Mouse (Mus musculus) retina, postnatal 1 day (tissue): ENCODE measurements around the gene Atp2c2.

Source experiments
- DNase-seq: peaks from one replicate; pipeline ENCODE4 v3.0.0-alpha.2; 2012

Gene Atp2c2

DNA sequence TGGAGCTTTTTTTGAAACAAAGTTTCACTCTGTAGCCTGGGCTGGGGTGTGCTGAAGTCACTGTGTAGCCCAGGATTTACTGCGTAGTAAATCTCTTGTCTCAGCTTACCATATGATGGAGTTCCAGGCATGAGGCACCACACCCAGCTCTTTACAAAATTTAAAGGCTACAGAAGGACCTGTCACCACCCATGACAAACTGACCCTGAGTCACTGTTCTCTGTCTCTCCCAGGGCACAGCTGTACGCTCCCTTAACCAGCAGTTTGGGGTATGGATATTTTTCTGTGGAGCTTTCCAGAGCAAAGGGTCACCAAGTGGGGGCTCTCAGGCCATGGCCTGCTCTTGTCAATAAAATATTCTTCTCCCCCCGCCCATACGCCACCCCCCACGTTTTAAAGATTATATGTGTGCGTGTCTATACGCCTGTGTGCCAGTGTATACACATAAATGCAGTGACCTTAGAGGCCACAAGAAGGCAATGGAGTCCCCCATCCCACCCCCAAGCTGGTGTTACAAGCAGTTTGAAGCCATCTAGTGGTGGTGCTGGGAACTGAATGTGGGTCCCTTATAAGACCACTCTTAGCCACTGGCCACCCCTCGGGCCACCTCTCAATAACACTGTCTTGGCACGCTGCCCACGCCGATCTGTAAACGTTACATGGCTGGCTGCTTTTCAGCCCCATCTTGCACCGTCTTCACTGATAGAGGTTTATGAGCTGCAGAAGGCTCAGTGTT lies 43.6 kb downstream of the Atp2c2 start:
- peak; percentile 87 for DNase-seq

DNA sequence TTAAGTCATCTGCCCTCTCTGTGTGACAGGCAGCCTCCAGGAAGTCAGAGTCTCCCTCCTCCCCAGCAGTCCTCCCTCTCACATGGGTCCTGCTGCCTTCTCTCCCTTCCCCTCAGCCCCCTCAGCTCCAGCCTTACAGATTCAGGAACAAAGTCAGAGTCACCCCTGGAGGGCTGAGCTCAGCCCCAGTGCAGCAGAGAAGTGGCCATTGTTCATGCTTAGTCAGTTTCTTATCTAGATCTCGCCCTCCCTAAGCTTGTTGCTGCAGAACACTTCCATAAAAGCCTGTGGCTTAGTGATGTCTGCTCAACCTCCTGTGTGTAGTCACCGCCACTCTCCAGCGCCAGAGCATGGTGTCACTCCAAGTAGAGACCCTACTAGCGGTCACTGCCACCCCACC lies 44.8 kb downstream of the Atp2c2 start:
- no peak for DNase-seq

DNA sequence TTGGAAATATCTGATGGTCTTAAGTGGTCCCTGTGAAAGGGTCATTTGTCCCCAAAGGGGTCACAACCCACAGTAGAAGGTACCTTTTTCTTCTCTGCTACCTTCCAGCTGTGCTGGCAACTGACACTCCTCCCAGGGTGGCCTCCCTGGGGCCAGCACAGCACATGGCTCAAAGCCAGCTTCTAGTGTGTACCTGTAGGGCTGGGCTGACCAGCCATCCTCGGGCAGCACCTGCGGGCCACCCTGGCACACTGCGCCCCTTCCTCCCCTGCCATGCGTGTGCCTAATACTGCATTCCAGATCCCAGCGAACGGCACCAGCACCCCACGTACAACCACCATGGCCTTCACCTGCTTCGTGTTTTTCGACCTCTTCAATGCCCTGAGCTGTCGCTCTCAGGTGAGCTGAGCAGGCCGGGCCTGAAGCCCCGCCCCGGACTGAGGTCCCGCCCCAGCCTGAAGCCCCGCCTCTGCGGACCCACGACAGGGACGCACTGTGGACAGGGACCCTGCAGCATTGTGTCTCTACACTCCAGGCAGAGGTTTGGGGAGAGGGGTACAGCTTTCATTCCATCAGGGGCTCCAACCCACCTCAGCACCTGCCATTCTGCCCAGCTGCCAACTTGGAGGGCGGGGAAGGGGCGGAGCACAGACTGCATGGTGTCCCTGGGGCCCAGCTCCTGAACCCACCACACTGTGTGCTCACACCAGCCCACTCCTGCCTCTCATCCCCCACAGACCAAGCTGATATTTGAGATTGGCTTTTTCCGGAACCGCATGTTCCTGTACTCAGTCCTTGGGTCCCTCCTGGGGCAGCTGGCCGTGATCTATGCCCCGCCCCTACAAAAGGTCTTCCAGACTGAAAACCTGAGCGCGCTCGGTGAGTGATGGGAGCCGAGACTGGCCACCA lies 55.7 kb downstream of the Atp2c2 start:
- DNase-seq, result peak; percentile 22

DNA sequence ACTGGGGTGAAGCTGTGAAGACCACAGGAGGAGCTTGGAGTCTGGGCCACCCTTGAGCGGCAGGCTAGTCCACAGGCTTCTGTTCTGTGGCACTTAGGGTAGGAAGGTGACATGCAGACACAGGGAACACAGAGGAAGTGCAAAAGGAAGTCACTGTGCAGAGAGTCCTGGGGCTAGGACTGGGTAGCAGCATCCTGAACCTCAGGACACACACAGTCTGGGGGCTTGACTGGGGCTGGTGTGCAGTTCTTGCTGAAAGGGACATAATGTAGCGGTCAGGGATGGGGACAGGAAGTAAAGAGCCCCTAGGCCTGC lies 56.3 kb downstream of the Atp2c2 start:
- DNase-seq, result no peak

DNA sequence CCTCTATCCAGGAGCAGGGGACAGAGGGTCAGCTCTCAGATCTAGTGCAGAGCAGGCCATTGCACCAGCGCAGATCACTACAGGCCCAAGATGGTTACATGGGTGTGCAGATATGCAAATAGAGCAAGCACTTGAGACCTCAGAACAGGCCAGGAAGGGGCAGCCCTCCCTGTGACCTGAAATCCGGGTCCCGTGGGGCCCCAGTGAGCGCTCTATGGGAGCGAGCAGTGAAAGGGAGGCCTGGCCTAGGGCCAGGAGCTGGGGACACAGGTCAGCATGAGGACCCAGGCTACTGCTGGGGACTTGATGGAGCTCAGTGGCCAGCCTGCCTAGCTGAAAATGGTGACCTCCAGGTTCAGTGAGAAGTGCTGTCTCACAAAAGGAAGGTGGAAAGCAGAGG lies 56.7 kb downstream of the Atp2c2 start:
- peak; percentile 54 for DNase-seq

DNA sequence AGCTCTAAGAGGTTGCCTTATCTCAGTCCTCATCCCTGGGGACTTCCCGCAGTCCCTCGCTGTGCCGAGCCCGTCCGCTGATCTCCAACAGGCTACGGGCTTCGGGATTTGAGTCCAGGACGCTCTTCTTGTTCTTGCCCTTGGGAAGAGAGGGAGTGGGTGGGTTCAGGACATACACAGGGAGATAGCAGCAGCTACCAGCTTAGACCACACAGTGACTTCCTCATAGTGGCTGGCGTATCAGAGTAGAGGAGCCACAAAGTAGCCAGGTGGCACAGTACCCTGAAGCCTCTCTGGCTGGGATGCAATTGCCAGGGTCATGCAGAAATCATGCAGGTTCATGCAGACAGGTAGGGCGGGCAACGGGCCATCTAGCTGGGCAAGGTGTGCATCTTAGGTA lies 61.9 kb downstream of the Atp2c2 start:
- DNase-seq, result no peak

DNA sequence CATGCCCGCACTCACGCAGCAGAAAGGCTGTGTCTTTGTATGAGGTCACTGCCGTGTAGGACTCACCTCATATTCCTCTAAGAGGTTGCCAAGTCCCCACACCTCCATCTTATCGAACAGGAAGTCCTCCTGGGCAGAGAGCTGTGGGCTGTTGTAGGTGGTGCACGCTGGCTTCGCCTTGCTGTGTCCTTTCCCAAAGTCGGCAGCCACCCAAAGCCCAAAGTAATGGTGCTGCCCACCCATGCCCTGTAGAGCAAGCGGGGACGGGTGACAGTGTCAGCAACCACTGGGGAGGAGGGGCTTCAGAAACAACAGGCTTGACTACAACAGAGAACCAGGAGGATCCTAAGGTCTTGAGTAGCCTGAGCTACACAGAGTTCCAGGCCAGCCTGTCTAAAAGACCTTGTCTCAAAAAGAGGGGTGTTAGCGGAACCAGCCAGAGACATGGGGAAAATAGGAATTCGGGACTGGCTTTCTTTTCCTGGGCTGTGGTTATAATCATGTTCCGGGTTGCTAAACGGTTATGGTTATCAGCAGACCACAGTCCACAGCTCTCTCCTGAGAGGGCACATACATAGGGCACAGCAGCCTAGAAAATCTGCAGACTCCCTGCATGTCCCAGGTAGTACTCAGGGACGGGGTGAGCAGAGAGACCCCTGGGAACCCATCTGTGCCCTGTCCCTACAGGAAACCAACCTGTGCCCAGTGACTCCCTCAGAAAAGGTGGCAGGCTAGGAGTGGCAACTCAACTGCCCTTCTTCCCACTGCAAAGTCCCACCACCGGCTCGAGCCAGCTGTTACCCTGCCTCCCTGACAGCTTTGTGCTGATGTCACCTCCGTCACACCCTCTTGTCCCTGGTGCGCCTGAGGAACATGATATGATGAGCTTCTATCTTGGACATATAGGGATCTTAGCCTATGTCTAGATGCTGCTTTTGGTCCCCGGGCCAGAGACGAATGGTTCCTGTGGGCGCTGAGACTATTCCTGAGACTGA lies 62.7 kb downstream of the Atp2c2 start:
- no peak for DNase-seq

DNA sequence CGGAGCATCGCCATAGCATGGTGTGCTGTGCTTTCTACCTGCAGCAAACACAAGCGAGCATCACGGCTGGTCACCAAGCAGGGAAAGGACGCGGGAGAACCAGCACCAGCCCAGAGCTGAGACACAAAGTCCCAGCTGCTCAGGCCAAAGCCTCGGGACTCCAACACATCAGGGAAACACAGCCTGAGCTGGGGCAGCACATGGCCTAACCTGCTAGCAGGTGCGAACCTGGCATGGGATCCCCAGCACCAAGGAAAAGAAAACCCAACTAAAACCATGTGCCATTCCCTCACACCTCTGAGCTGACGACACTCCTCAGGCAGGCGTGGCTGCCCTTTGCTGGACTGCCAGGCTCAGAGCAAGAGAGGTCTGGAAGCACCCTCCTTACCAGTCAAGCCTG lies 65.5 kb downstream of the Atp2c2 start:
- DNase-seq, result no peak

DNA sequence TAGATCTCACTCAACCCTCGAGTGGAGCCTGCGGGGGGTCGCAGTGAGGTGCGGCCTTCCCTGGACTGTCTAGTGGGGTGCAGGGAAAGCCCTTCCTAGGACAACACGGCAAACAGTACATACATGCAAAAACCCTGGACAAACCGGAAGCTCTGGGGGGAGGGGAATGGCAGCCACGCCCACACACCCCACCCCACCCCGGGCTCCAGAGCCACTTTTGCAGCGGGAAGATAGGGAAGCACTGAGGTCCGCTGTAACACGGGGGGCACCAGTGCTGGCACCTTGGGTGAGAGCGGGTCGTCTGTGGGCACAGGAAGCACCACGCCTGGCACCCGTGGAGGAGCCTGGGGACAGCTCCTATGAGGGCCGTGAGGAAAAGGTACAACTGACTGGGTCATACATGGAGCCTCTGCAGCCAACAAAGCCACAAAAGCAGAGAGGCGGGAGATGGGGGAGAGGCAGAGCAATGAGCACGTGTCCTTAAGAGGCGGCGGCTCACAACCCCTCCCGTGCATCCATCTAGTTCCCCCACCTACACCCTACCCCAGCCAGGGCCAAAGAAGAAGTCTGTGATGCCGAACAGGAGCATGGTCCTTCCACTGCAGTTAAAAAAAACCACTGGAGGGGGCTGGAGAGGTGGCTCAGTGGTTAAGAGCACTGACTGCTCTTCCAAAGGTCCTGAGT lies 66.1 kb downstream of the Atp2c2 start:
- no peak for DNase-seq

DNA sequence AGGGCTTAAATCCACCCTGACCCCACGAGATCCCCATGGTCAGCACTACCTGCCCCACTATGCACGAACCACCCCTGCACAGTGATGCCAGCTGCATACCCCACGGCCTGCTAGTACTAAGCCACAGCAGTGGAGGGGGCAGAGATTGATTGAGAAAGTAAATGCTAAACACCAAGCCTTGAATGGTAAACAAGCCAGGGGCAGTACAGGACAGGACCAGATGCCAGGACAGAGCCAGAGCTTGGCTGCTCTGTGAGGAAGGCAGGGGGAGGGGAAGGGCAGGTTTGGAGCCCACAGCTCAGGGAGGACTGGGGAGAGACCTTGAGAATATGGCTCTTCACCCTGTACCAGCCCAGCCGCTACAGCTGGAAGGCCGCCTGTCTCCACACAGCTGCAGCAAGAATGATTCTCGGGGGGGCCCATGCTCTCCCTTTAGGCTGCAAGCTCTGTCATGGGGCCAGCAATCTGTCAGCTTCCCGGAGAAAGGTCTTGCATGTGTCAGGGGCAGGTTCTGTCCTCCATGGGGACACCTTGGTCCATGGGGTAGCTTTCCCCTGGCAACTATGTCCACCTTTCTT lies 76.9 kb downstream of the Atp2c2 start:
- DNase-seq, result no peak

DNA sequence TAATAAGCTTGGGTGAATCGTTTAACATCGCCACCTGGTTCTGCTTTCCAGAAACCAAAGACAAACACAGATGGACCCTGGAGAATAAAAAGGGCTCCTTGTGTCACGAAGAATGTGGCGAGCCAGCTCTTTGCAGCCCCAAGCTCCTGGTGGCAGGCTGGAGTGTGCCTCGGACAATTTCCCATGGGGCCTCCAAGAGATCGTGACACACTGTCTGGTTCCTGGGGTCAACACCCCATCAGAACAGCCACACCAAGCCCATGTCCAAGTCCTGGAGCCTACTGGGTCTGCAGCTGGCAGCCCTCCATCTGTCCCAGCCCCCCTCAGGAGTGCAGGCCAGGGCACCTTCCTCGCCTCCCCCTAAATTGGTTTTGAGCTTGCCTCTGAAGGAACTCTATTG lies 78.0 kb downstream of the Atp2c2 start:
- no peak for DNase-seq

DNA sequence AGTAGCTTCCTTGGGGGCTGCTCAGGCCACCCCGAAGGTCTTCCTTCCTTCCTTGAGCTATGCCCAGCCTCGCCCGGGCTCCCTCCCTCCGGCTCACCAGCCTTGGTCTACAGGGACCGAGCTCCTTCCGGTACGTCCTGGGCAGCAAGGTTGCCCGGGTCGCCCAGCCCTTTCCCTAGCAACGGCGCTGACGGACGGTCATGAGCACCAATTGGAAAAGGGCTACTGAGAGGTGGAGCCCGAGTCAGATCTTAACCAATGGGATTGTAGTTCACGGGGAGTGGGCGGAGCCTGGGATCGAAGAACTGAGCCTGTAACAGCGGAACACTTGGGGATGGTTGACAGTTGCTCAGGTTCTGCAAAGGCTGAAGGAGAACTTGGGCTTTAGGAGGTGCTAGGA lies 78.5 kb downstream of the Atp2c2 start, which contains the start of gene Tldc1:
Gene Tldc1 (minus strand): TSS at position 154 of the 400 bp plus-strand sequence.
- peak; percentile 99 for DNase-seq

DNA sequence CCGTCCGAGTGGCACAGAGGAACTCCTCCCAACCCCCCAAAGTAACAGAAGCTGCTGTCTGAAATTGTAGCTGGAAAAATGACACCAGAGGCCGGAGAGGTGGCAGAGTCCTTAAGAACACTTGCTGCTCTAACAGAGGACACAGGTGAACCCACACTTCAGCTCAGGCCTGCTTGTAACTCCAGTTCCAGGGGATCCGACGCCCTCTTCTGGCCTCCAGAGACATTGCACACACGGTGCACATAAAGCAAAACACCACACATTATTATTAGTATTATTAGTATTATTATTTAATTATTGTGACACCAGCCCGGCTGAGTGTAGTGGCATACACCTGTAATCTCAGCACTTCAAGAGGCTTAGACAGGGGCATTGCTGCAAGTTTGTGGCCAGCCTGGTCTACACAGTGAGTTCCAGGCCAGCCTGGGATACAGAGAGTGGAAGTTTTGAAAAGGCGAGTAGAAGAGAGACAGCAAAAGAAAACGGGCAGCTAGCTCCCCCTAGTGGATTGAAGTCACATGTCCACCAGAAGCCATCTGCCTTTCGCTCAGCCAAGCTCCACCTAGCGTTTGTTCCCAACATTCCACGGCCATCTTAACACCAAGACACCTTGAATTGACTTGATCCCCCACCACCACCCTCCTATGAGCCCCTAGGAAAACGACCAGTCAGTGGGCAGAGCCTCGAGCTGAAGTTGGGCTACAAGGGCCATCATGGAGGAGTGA lies 79.4 kb downstream of the Atp2c2 start:
- DNase-seq, result peak; percentile 93

DNA sequence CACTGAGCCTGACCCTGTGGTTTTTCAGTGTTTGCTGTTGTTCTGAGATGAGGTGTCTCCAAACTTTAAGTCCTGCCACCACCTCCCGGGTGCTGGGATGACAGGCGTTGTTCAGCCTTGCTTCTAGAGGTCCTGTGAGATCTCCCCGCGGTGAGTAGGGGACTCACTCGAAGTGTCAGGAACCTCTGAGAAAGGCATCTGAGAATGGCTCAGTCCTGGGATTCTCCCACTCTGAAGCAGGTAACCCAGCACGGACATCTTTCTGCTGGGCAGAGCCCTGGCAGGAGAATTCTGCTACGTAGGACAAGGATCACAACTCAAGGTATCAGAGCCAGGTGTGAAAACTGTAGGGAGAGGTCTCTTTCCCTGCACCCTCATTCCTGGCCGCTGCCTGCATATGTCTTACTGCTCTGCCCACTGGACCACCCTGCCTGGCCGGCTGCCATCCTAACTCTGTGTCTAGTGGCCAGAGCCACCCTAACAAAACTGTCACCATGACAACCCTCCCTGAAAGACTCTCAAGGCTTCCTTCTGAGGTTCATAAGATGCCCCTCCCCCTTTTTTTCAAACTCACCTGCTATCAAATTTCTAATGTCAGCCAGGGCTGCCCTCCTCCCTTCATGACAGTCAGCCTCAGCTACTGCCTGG lies 80.7 kb downstream of the Atp2c2 start:
- no peak for DNase-seq

DNA sequence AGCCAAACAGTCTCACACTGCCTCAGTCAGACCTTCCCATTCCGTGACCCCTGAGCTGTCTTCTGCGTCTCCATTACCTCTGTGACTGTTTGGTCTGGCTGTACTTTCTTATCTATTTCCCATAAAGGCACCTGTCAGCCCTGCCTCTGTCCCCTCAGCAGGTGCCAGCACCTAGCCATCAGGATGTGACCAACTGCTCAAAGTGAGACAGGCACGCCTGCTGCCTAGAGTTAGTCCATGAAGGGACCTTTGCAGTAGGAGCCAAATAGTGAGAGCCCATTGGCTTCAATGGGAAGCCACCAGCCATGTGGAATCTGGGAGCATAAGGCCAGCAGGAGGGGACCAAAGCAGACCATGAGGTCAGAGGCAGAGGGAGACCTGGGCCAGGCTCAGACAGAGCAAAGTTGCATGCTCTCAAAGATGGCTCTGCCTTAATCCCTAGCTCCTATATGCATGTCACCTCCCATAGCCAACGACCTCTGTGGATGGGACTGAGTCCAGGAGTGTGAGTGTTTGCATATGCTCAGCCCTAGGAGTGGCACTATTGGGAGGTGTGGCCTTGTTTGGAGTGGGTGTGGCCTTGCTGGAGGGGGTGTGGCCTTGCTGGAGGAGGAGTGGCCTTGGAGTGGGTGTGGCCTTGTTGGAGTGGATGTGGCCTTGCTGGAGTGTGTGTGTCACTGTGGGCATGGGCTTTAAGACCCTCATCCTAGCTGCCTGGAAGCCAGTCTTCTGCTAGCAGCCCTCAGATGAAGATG lies 81.5 kb downstream of the Atp2c2 start:
- DNase-seq, result peak; percentile 43

DNA sequence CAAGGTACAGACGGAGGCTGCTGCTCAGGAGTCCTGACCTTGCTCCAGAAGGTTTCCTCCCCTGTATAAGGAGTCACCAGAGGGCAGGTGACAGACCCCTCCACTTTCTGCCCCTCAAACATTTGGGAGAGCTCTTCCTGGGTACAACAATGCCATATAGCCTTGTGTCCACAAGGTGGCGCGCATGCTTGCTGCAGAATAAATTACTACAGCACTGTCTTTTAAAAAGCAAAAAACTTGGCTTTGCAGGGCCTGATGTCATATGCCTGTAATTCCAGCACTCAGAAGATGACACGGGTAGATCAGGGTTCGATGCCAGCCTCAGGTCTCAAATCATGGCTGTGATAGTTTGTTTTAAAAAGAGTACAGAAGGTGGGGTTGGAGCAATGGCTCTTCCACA lies 82.9 kb downstream of the Atp2c2 start:
- peak; percentile 86 for DNase-seq

DNA sequence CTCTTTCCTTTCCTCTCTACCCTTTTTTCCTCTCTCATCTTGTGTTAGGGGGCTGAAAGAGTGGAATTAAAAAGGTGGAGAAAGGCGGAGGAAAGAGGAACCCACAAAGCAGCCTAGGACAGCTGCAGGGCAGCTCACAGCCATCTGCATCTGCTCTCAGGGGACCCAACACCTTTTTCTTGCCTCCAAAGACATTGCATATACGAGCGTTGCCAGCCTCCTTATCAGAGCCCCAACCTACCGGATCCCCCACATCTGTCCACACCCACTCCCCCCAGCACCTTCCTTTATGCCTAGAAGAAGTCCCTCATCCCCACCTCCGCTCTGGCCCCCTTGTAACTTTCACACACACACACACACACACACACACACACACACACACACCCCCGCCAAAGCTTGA lies 83.8 kb downstream of the Atp2c2 start:
- no peak for DNase-seq

DNA sequence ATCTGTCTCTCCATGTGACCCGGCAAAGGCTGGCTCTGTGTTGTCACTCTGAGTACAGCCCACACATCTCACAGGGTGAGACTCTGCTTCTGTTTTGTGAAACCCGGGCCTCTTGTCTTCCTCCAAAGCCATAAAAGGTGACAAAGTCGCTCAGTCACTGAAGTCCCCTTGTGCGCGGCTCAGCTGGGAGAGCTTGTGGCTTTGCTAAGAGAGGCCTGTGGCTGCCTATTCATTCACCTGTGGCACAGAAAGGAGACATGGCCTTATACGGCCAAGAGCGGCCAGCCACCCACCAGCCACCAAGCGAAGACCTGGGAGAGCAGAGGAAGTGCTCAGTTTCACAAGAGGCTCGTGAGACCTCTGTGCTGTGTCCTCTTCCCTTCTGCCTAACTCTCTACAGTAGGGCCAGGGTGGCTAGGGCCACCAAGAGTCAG lies 84.3 kb downstream of the Atp2c2 start:
- no peak for DNase-seq

DNA sequence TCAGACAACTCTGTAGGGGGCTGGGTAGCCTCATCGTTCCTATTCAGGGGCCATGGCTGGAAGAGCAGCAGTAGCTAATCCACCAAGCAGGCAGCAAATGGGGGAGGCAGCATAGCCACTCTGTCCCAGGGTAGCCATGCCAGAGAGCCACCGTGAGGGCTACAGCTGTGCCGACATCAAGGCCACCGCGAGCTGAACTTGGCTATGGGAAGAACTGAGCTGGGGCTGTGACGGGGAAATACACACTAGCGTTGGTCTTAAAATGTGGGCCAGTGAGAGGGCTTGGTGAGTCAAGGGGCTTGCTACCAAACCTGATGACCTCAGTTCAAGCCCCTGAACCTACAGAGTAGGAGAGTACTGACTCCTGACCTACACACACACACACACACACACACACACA lies 84.9 kb downstream of the Atp2c2 start:
- no peak for DNase-seq
